Mouse (Mus musculus): ENCODE results near the gene Mfsd6.
A peak's percentile ranks its signal among the peaks of the same experiment; 100 is the strongest.

GRCm38 (mm10) chr1:52718068-52718748 is 9.1 kb downstream of the Mfsd6 start:
- TF ChIP-seq EP300 (IDR thresholded peaks at IDR 0.05; ENCODE audit: low read depth) (no peak), CTCF (IDR thresholded peaks at IDR 0.05; ENCODE audit: low read depth) (peak; percentile 9; the same call in 1 of the 2 replicates)
